Mouse (Mus musculus) hindbrain, embryonic 12.5 days (tissue): Measurements from ENCODE around the gene Atp5j2. TPM values are rescaled to one million over a fixed set of nuclear protein-coding genes. Genes with fewer than 3 reads are reported as not detected.
"Not testable (repeated sequence)": the region's sequence is repeated elsewhere in the genome, so short reads cannot be mapped to it uniquely, and the experiment has no call there.

ENCODE experiments used
- ATAC-seq: fragments of 200-750 bp; cut with Nextera tagmentation; 2 replicates; pipeline ENCODE4 v1.8.0; 2017; ENCODE audit warnings: moderate TSS enrichment; ENCODE audit not compliant: low FRiP score
- H3K27ac ChIP-seq: fragments of 300-500 bp; sonication (generic); 2 replicates; pipeline ENCODE4 v1.5.1; 2016; ENCODE audit warnings: mild to moderate bottlenecking
- H3K27me3 ChIP-seq: fragments of 300-500 bp; sonication (generic); 2 replicates; pipeline ENCODE4 v1.6.1; 2016; ENCODE audit warnings: mild to moderate bottlenecking
- H3K36me3 ChIP-seq: fragments of 300-500 bp; sonication (generic); 2 replicates; pipeline ENCODE4 v1.6.1; 2016; ENCODE audit warnings: mild to moderate bottlenecking
- H3K4me1 ChIP-seq: fragments of 300-500 bp; sonication (generic); 2 replicates; pipeline ENCODE4 v1.6.1; 2016
- H3K4me2 ChIP-seq: fragments of 300-500 bp; sonication (generic); replicated peaks from 2 replicates; pipeline ENCODE4 v1.6.1; 2016; ENCODE audit warnings: mild to moderate bottlenecking
- H3K4me3 ChIP-seq: fragments of 300-500 bp; sonication (generic); 2 replicates; pipeline ENCODE4 v1.5.1; 2016; ENCODE audit warnings: mild to moderate bottlenecking
- H3K9ac ChIP-seq: fragments of 300-500 bp; sonication (generic); 2 replicates; pipeline ENCODE4 v1.6.1; 2016; ENCODE audit warnings: mild to moderate bottlenecking, moderate library complexity
- H3K9me3 ChIP-seq: fragments of 300-500 bp; sonication (generic); replicated peaks from 2 replicates; pipeline ENCODE4 v1.6.1; 2016; ENCODE audit warnings: mild to moderate bottlenecking
- whole genome bisulfite sequencing: fragments of 180-500 bp; shearing (Covaris S2); methylation state at CpG from one replicate; pipeline ENCODE4 v1.1.7; 2016; 5-methylcytosine and 5-hydroxymethylcytosine counted together
- polyA plus RNA-seq: library from polyadenylated mRNA; unstranded; fragments of >200 nt; fragmentation: Nextera tagmentation; extraction: Ambion mirVana; gene quantifications from 2 replicates; pipeline ENCODE4 v1.2.1, GENCODE M21; 2016

The Atp5j2 gene
- polyA plus RNA-seq: 476 and 529 TPM in 2 replicates

DNA sequence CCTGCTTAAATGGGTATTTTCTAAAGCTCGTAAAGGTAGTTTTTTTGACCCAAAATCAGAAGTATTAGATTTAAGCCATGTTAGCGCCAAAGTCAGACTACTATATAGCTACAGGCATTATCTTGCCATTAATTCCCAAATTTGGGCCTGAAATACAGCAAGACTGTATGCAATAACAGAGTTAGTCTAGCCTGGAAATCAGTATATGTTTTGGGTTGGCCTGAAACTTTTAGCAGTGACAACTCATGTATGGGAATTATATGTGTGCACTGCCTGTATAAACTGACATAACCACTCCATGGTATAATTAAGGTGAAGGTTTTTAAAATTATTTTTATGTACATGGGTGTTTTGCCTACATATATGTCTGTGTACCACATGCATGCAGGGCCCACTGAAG is at the start of gene Atp5j2:
TSS of gene Atp5j2 (minus strand) at position 101 of the 400 bp plus-strand sequence.
- no peak; the same call in 1 of the 2 replicates for ATAC-seq
- Histone ChIP-seq H3K36me3 (peaks cover 33% of the 10 kb centered on the region), H3K4me1 (peaks cover 25% of the 10 kb centered on the region), H3K27ac (peak within 1 kb of the TSS; percentile 86), H3K27me3 (no peaks in the 10 kb centered on the region), H3K9ac (peak within 1 kb of the TSS; percentile 91), H3K4me3 (peak within 1 kb of the TSS; percentile 83), H3K9me3 (no peaks in the 10 kb centered on the region), H3K4me2 (peak within 1 kb of the TSS; percentile 65)
- 88% methylated on average over 2 of the region's 2 CpGs for WGBS

DNA sequence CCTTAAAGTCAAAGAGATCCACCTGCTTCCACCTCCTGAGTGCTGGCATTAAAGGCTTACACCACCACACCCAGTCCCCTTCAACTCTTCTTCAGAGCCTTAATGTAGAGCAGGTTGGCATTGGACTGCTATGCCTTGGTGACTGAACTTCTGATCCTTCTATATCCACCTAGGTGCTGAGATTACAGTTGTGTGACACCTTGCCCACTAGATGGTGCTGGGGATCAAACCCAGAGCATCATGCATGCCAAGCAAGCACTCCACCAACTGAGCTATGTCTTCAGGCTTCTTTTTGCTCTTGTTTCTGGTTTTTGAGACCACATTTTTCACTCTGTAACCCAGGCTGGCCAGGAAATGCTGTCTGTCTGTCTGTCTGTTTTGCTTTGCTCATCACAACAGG is 42.8 kb upstream of the Atp5j2 start:
- peaks cover 18% of the 10 kb centered on the region for H3K4me1 ChIP-seq
- no peak overlapping the region for H3K4me3 ChIP-seq
- H3K9me3 ChIP-seq: no peaks in the 10 kb centered on the region
- no peak overlapping the region for H3K9ac ChIP-seq
- ATAC-seq: no peak
- H3K27me3 ChIP-seq: no peaks in the 10 kb centered on the region
- H3K36me3 ChIP-seq: peaks cover 52% of the 10 kb centered on the region
- H3K27ac ChIP-seq: no peak overlapping the region
- H3K4me2 ChIP-seq: no peak overlapping the region

DNA sequence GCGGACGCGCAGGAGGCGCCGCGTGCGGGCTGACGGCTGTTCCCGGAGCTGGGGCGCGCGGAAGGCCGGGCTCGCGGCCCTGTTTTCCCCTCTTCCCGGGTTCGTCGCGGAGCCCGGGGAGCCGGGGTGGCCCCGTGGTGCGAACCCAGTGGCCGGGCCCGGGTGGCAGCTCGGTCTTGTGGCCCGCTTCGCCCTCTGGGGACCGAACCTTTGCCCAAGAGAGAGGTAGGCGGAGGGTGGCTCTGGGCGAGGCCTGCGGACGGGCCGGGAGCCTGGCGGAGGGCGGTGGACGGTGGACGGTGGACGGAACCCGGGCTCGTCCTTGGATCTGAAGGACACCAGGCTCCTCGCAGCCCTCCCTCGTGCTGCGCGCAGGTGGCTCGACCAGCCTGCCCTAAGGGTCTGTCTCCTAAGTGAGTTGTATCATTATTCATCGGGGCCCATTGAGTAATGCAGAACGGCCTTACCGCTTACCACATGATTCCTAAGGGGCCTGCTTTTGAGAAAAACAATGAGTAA is 40.1 kb upstream of the Atp5j2 start:
- H3K36me3 ChIP-seq: peaks cover 34% of the 10 kb centered on the region
- peak overlapping the region; percentile 99 for H3K9ac ChIP-seq
- peak; percentile 84 for ATAC-seq
- H3K27ac ChIP-seq: peak overlapping the region; percentile 93
- no peaks in the 10 kb centered on the region for H3K9me3 ChIP-seq
- 0% methylated on average over 46 of the region's 49 CpGs for WGBS
- H3K4me3 ChIP-seq: peak overlapping the region; percentile 95
- peaks cover 3% of the 10 kb centered on the region; the same call in 1 of the 2 replicates for H3K27me3 ChIP-seq
- H3K4me2 ChIP-seq: peak overlapping the region; percentile 77
- peaks cover 18% of the 10 kb centered on the region for H3K4me1 ChIP-seq

DNA sequence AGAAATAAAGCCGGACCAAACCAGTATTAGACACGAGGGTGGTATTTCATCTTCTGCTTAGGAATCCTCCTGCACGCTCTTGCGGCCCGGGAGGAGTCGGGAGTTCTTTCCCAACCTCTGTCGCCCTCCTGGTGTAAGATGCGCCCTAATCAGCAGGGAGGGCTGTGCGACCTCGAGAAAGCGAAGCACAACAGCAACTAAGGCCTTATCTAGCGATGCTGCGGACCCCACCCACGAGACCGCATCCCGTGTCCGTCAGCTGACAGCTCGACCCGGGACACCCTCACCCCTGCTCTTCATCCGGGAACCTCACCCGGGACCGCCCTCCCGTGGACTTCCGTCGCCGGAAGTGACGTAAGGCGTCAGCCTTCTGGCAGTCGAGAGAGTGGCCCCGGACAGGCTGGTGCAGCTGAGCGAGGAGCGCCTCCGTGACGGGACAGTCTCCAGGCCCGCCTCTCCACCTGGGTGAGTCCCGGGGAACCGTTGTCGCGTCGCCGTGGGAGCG is 39.6 kb upstream of the Atp5j2 start, which contains the start of gene Zfp655:
TSS of gene Zfp655 (plus strand) at position 349 of the 505 bp plus-strand sequence.
- H3K27ac ChIP-seq: peak within 1 kb of the TSS; percentile 93
- H3K27me3 ChIP-seq: peaks cover 3% of the 10 kb centered on the region; the same call in 1 of the 2 replicates
- H3K9ac ChIP-seq: peak within 1 kb of the TSS; percentile 99
- peak within 1 kb of the TSS; percentile 95 for H3K4me3 ChIP-seq
- peak within 1 kb of the TSS; percentile 77 for H3K4me2 ChIP-seq
- ATAC-seq: peak; percentile 98
- peaks cover 18% of the 10 kb centered on the region for H3K4me1 ChIP-seq
- H3K9me3 ChIP-seq: no peaks in the 10 kb centered on the region
- under 1% methylated on average over 42 of the region's 42 CpGs for WGBS
- H3K36me3 ChIP-seq: peaks cover 32% of the 10 kb centered on the region

DNA sequence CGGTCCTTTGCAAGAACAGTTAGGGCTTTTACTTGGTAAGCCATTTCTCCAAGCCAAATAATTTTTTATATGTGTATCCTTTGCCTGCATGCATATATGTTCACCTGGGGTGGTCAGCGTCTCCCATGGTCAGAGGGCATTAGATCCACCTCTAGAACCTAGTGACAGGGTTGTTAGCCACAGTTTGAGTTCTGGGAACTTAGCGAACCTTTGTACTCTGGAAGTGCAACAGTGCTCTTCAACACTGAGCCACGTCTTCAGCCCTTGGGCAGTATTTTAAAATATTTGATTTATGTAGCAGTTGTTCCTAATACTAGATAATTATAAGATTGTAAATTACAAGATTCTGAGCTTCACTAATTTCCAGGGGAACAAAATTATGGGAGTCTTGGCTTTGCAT is 38.8 kb upstream of the Atp5j2 start:
- no peak for ATAC-seq
- Histone ChIP-seq H3K4me3 (no peak overlapping the region; the same call in 1 of the 2 replicates), H3K27ac (peak overlapping the region; percentile 93; the same call in 1 of the 2 replicates), H3K9me3 (no peaks in the 10 kb centered on the region), H3K9ac (no peak overlapping the region), H3K27me3 (peaks cover 3% of the 10 kb centered on the region; the same call in 1 of the 2 replicates), H3K4me2 (peak overlapping the region; percentile 77), H3K4me1 (peaks cover 18% of the 10 kb centered on the region), H3K36me3 (peaks cover 24% of the 10 kb centered on the region)
- 94% methylated on average over 4 of the region's 4 CpGs for WGBS

DNA sequence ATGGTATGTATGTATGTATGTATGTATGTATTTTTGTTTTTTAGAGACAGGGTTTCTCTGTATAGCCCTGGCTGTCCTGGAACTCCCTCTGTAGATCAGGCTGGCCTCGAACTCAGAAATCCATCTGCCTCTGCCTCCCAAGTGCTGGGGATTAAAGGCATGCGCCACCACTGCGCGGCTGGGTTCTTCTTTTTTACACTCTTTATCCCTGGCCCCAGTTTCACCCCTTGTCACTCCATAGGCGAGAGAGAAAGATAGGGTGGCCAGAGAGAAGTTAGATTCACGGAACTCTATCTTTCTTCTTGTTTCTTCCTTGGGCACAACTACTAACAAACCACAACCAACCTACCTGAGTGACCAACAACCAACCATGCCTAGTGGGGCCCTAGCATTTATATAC is 37.4 kb upstream of the Atp5j2 start:
- not testable (repeated sequence) for H3K27ac ChIP-seq, H3K4me3 ChIP-seq, H3K4me2 ChIP-seq, H3K9me3 ChIP-seq, H3K27me3 ChIP-seq, H3K9ac ChIP-seq, ATAC-seq
- Histone ChIP-seq H3K36me3 (peaks cover 11% of the 10 kb centered on the region), H3K4me1 (peaks cover 18% of the 10 kb centered on the region)
- WGBS: 83% methylated on average over 6 of the region's 6 CpGs

DNA sequence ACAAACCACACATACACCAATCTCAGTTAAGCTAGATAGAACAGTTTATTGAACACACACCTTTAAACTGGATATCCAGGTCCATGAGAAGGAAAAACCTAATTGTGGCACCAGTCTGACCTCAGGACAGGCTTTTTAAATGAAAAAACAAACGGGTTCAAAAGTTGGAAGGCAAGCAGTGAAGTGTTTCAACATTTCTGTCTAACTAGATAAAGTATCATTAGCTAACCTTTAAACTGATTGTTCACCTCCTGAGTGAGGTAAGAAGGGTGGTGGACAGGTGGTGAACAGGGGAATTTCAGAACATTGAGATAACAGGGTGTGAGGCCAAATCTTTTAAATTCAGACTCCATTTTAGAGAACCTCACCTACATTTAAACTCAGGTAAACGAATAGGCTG is 34.6 kb upstream of the Atp5j2 start:
- no peak overlapping the region for H3K4me3 ChIP-seq
- no peak overlapping the region for H3K9ac ChIP-seq
- no peaks in the 10 kb centered on the region for H3K9me3 ChIP-seq
- no peak overlapping the region for H3K27ac ChIP-seq
- WGBS: 54% methylated on average over 2 of the region's 2 CpGs
- H3K27me3 ChIP-seq: peaks cover 3% of the 10 kb centered on the region; the same call in 1 of the 2 replicates
- H3K4me1 ChIP-seq: peaks cover 4% of the 10 kb centered on the region
- ATAC-seq: no peak
- no peak overlapping the region for H3K4me2 ChIP-seq
- H3K36me3 ChIP-seq: peaks cover 7% of the 10 kb centered on the region

DNA sequence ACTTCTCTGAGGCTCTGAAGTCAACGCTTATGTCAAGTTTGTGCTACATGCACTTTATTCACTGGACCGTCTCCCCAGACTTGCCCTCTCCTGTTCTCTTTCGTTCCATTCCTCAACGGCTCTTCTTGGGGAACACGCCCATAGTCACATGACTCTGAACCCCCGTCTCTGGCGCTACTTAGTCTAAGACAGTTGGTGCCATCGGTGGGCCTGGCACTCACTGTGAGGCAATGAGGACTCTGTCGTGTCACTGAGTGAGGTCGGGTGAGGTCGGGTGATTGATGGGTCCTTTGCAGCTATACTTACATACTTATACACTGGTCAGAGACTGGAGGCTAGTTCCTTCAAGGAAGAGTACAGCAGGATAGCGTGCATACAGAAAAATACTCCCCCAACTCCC is 31.5 kb upstream of the Atp5j2 start:
- Histone ChIP-seq H3K9me3 (no peaks in the 10 kb centered on the region), H3K4me2 (no peak overlapping the region), H3K27ac (no peak overlapping the region), H3K4me1 (no peaks in the 10 kb centered on the region), H3K36me3 (peaks cover 35% of the 10 kb centered on the region), H3K9ac (no peak overlapping the region), H3K4me3 (no peak overlapping the region), H3K27me3 (peaks cover 3% of the 10 kb centered on the region; the same call in 1 of the 2 replicates)
- 86% methylated on average over 12 of the region's 12 CpGs for WGBS
- no peak for ATAC-seq

DNA sequence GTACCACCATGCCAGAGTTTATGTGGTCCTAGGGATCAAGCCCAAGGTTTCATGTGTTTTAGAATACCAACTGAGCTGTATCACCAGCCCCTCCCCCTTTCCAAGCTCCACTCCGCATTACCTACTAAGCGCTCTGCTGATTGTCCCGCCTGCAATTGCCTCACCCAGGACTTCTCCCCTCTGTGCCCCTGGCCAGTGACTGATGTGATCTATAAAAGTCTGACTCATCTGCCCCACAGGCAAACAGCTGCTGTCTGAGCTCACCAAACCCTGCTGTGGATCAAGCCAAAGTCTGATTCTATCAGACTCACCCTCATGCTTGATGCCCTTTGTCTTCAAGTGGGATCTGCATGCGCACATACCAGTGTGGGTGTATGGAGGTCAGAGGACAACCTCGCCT is 31.0 kb upstream of the Atp5j2 start:
- H3K4me1 ChIP-seq: no peaks in the 10 kb centered on the region
- ATAC-seq: no peak
- peaks cover 39% of the 10 kb centered on the region for H3K36me3 ChIP-seq
- H3K4me2 ChIP-seq: no peak overlapping the region
- H3K9me3 ChIP-seq: no peaks in the 10 kb centered on the region
- H3K4me3 ChIP-seq: no peak overlapping the region
- no peak overlapping the region for H3K27ac ChIP-seq
- H3K9ac ChIP-seq: no peak overlapping the region
- WGBS: 81% methylated on average over 5 of the region's 5 CpGs
- H3K27me3 ChIP-seq: peaks cover 2% of the 10 kb centered on the region; the same call in 1 of the 2 replicates

DNA sequence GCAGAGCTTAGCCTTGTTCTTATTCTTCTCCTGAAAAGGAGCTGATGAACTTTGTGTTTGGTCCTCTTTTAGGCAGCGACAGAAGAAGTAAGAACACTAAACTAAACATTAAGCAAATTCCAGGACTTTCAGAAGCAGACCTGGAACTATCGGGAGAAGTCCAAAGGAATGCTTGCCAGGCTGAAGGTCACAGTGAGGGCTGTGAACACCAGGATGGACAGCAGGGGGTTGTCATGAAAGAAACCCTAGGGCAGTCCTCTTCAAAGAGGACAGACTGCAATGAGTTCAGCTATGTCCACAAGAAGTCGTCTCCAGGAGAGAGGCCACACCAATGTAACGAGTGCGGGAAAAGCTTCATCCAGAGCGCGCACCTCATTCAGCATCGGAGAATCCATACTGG is 28.1 kb upstream of the Atp5j2 start:
- H3K9me3 ChIP-seq: no peaks in the 10 kb centered on the region
- 87% methylated on average over 8 of the region's 8 CpGs for WGBS
- no peak overlapping the region for H3K27ac ChIP-seq
- H3K4me3 ChIP-seq: no peak overlapping the region
- no peaks in the 10 kb centered on the region for H3K27me3 ChIP-seq
- H3K4me1 ChIP-seq: no peaks in the 10 kb centered on the region
- ATAC-seq: no peak
- peaks cover 44% of the 10 kb centered on the region for H3K36me3 ChIP-seq
- H3K9ac ChIP-seq: no peak overlapping the region
- H3K4me2 ChIP-seq: no peak overlapping the region

DNA sequence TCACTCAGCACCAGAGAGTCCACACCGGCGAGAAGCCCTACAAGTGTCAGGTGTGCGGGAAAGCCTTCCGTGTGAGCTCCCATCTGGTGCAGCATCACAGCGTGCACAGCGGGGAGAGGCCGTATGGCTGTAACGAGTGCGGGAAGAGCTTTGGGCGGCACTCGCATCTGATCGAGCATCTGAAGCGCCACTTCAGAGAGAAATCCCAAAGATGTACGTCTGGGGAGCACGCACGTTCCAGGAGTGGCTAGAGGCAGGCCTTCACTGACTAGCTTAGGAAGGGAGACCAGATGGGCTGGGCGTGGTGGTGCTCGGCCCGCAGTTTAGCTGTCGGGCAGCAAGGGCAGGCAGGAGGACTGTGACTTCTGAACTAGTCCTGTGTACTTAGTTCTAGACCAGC is 26.8 kb upstream of the Atp5j2 start:
- peaks cover 54% of the 10 kb centered on the region for H3K36me3 ChIP-seq

DNA sequence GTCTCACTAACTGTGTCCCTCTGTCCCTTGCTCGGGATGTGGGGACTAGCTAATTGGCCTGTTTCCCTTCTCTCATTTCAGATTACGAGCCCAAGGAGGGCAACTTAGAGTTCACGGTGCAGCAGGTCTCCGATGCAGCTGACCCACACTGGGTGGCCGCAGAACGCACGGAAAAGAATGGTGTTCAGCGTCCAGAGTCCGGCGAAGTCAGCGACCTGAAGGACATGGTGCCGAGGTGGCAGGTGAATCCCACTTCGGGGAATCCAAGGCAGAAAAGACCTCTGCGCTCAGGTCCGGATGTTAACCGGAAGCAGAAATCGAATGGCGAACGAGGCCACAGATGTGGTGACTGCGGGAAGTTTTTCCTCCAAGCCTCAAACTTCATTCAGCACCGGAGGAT is 26.3 kb upstream of the Atp5j2 start:
- ATAC-seq: no peak
- no peak overlapping the region for H3K9ac ChIP-seq
- H3K27me3 ChIP-seq: no peaks in the 10 kb centered on the region
- no peak overlapping the region for H3K4me2 ChIP-seq
- WGBS: 96% methylated on average over 21 of the region's 21 CpGs
- H3K27ac ChIP-seq: no peak overlapping the region
- H3K36me3 ChIP-seq: peaks cover 57% of the 10 kb centered on the region
- H3K4me1 ChIP-seq: no peaks in the 10 kb centered on the region
- no peaks in the 10 kb centered on the region for H3K9me3 ChIP-seq
- H3K4me3 ChIP-seq: no peak overlapping the region

More for the DNA sequence above, 26.8 kb upstream of the Atp5j2 start:
- no peaks in the 10 kb centered on the region for H3K4me1 ChIP-seq
- WGBS: 94% methylated on average over 20 of the region's 20 CpGs
- H3K9ac ChIP-seq: no peak overlapping the region
- ATAC-seq: no peak
- no peaks in the 10 kb centered on the region for H3K27me3 ChIP-seq
- H3K4me3 ChIP-seq: no peak overlapping the region
- no peaks in the 10 kb centered on the region for H3K9me3 ChIP-seq
- H3K27ac ChIP-seq: no peak overlapping the region
- H3K4me2 ChIP-seq: no peak overlapping the region

DNA sequence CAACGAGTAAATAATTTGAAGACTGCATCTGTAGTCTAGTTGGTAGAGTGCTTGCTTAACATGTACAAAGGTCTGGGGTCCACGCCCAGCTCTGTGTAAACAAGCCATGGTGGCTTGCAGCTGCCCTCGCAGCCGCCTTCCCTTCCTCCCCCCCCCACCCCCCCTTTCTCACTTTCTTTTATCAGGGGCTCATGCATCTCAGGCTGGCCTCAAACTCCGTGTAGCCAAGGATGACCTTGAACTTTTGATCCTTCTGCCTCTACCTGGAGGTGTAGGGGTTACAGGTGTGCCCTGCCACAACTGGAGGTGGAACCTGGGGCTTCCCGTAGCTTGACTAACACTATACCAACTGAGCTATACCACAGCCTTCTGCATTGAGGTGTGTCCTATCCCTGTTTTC is 25.9 kb upstream of the Atp5j2 start:
- H3K36me3 ChIP-seq: peaks cover 59% of the 10 kb centered on the region
- 86% methylated on average over 6 of the region's 6 CpGs for WGBS

More for the DNA sequence above, 25.9 kb upstream of the Atp5j2 start:
- Histone ChIP-seq H3K4me1 (no peaks in the 10 kb centered on the region), H3K9me3 (no peaks in the 10 kb centered on the region), H3K27ac (no peak overlapping the region), H3K4me3 (no peak overlapping the region), H3K27me3 (no peaks in the 10 kb centered on the region), H3K9ac (no peak overlapping the region), H3K4me2 (no peak overlapping the region)
- no peak for ATAC-seq
